Mouse (Mus musculus) lung, adult 2 months (tissue): ENCODE results near the gene Myh10. TPM values are rescaled to one million over a fixed set of nuclear protein-coding genes. Genes with fewer than 3 reads are reported as not detected.
A peak's percentile ranks its signal among the peaks of the same experiment; 100 is the strongest.

ENCODE experiments used
- DNase-seq: peaks from one replicate; pipeline ENCODE4 v3.0.0; 2022
- H3K4me1 ChIP-seq: fragments of 200-500 bp; 2 replicates; pipeline ENCODE4 v1.6.1; 2011; ENCODE audit warnings: low read length; ENCODE audit not compliant: control insufficient read depth, insufficient read depth
- H3K4me3 ChIP-seq: fragments of 200-500 bp; replicated peaks from 2 replicates; pipeline ENCODE3; 2011; ENCODE audit warnings: low read depth, mild to moderate bottlenecking, control low read depth, low read length; ENCODE audit errors: extremely low read depth
- CTCF ChIP-seq: fragments of 200-500 bp; IDR thresholded peaks from 2 replicates; pipeline ENCODE4 v1.5.1; 2011; ENCODE audit warnings: mild to moderate bottlenecking, low read length, control low read depth; ENCODE audit not compliant: insufficient read depth
- POLR2A ChIP-seq: fragments of 200-500 bp; IDR thresholded peaks from 2 replicates; pipeline ENCODE4 v1.6.1; 2011; ENCODE audit warnings: low read depth, mild to moderate bottlenecking, control low read depth, low read length, borderline replicate concordance; ENCODE audit errors: extremely low read depth
- WGBS: fragments of 180-500 bp; shearing (Covaris S2); methylation state at CpG from one replicate; pipeline ENCODE4 v1.1.7; 2018; 5-methylcytosine and 5-hydroxymethylcytosine counted together
- polyA plus RNA-seq: library from polyadenylated mRNA; depleted of rRNA; stranded (reverse); fragments of >200 nt; gene quantifications from 2 replicates; pipeline ENCODE4 v1.2.3, GENCODE M21; 2012

The Myh10 gene
- polyA plus RNA-seq, 1 experiment: 123 TPM

DNA sequence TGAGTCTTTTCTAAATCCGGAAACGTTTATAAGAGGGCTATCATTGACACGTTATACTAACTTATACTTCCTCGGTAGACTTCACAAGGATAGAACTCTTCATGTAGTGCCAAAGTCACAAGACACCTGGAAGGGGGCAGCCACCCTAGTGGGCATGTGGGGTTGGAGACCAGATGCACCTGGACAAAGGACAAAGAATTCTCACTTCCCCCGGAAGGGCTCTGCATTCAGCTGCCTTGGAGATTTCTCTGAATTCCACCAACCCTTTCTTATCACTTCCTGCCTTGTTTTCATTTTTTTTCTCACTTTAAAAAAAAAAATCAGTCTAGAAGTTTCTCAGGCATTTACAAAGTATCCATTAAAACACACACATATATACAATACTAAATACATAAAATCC, 894 bp upstream of the Myh10 start:
- 20% methylated on average over 5 of the region's 5 CpGs for WGBS
- Histone ChIP-seq H3K4me1 (no peaks in the 10 kb centered on the region; the same call in 1 of the 2 replicates), H3K4me3 (no peak overlapping the region)
- TF ChIP-seq POLR2A (no peak), CTCF (no peak)
- DNase-seq: no peak

DNA sequence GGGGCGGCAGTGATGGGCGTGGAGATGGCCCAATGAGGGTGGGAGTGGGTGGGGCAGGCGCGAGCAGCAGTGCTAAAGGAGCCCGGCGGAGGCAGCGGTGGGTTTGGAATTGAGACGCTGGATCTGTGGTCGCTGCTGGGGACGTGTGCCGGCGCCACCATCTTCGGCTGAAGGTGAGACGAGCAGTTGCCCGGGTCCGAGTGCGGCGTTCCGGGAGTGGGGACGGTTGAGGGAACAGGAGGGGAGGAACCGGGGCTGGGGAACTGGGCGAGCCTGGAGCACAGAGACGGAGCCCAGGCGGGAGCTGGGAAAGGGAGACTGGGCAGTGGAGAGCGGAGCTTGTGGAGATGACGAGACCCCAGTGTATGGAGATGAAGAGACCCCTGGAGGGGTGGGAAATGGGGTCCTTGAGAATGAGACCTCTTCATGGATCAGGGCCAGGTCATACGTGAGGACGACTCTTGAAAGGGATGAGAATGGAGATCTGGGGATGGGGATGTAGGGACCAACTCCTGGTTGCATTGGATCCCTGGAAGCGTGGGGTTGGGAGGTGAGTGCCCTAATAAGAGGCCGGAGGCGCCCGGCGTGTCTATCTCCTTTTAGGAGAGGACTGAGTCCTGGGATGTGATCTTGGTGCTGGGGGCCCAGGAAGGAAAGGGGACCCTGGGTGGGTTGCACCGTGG, 792 bp downstream of the Myh10 start:
- WGBS: under 1% methylated on average over 34 of the region's 34 CpGs
- TF ChIP-seq CTCF (no peak), POLR2A (peak; percentile 54; the same call in 1 of the 2 replicates)
- peak overlapping the region; percentile 76 for H3K4me3 ChIP-seq
- no peak for DNase-seq
- no peaks in the 10 kb centered on the region; the same call in 1 of the 2 replicates for H3K4me1 ChIP-seq

DNA sequence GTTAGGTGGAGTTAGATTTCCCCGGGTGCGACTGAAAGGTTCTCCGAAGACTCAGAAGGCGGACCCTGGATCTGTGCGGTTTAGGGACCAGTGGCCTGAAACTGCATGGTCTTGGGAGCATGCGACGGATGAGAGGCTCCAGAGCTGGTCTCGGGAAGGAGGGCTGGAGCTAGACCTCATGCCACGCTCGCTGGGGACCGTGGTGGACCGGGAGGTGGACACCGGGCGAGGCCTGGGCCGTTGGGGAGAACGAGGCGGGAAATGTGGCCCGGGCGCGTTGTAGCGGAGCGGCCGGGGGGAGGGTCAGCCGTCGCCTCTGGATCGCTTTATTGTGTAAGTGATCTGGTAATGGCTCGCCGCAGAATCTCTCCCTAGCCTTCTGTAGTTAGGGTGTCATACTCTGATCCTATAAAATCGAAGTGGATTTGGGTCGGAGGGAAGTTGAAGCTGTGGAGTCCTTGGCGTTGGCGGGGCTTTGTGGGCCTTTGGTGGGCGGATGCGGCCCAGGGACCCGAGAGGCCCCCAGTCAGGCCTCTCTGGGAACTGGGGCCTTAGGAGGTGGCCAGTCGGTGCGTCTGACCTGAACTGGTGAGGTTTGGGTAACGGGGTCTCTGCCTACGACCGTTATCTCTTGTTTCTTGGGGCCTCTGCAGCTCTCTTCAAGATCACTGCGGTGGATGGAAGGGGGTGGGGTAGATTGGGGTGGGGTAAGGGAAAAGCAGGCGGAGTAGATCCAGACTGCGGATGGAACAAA, 1.5 kb downstream of the Myh10 start:
- Histone ChIP-seq H3K4me3 (peak overlapping the region; percentile 76), H3K4me1 (no peaks in the 10 kb centered on the region; the same call in 1 of the 2 replicates)
- 5% methylated on average over 43 of the region's 43 CpGs for WGBS
- no peak for TF ChIP-seq CTCF
- TF ChIP-seq POLR2A: no peak
- peak; percentile 33 for DNase-seq

DNA sequence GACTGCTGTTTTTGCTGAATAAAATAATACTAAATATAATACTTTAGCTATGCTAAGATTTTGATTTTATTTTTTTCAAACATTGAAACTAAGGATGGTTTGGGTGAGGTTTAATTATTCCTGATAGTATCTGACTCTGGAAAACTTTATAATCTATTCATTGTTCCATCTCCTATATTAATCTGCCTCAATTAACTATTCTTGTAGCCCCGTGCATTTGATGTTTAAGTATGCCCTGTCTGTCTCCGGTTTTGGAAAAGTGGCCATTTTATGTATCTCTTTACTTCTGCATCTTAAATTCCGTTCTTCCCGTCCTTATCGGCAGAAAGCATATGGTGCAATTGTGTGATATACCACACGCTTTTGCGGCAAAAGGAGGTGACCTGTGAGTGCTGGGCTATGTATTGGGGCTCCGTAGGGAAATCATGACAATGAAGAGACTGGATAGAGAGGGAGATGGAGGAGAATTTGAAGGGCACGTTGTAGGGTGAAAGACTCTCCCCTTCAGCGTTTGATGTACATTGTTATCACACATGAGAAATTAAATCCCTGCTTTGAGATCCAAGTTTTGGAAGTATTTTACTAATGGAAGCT, 2.2 kb downstream of the Myh10 start:
- H3K4me1 ChIP-seq: no peaks in the 10 kb centered on the region; the same call in 1 of the 2 replicates
- TF ChIP-seq POLR2A (no peak), CTCF (no peak)
- no peak for DNase-seq
- no peak overlapping the region for H3K4me3 ChIP-seq
- 48% methylated on average over 10 of the region's 10 CpGs for WGBS

DNA sequence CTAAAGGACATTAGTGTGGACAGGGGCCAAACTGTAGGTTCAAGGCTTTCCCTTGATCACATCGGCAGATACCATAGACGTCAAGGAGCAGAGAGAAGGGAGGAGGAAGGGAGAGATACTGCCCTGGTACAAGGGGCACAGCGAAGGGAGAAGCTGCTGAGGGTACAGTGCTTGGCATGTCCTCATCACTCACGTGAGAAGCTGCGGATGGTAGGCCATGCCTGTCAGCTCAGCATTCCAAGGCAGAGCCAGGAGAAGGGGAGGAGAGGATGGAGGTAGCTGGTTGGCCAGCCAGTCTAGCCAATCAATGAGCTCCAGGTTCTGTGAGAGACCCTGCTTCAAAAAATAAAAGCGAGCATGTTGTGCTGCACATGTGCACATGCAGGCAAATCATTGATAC, 11.0 kb downstream of the Myh10 start:
- TF ChIP-seq CTCF: no peak
- no peak for TF ChIP-seq POLR2A
- H3K4me1 ChIP-seq: no peaks in the 10 kb centered on the region; the same call in 1 of the 2 replicates
- no peak for DNase-seq
- H3K4me3 ChIP-seq: no peak overlapping the region
- 88% methylated on average over 6 of the region's 6 CpGs for WGBS

DNA sequence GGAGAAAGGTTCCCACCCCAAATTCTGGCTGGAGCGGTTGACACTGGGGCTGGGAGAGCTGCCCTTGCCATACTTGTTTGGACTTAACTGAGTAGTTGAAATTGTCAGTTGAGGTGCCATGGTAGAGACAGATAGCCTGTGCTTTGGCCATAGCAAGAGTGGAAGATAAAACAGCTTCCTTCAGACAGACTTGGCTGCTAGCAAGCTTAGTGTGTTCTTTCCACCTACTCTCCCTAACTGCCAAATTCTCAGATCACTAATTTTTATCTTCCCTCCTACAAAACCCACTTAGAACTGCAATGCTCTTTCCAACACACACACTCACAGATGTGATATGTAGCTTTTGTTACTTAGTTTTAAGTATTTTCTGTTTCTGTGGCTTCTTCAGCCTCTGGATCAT, 12.0 kb downstream of the Myh10 start:
- 74% methylated on average over 1 of the region's 1 CpGs for WGBS
- no peaks in the 10 kb centered on the region; the same call in 1 of the 2 replicates for H3K4me1 ChIP-seq
- no peak for DNase-seq
- no peak for TF ChIP-seq POLR2A
- TF ChIP-seq CTCF: no peak
- H3K4me3 ChIP-seq: no peak overlapping the region

DNA sequence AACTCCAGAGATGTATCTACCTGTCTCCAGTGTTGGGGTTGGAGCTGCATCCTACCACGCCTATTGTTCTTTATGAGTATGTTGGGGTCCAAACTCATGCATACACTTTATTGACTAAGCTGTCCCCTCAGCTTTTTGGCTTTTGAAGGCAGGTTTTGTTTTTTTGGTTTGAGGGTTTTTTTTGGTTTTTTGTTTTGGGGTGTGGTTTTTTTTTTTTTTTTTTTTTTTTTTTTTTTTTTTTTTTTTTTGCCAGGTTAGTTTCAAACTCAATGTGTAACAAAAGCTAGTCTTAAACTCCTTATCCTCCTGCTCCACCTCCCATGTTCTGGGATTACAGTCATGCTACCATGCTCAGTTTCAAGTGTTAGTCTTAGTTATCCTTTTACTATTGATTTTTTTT, 12.9 kb downstream of the Myh10 start:
- Histone ChIP-seq H3K4me3 (no peak overlapping the region), H3K4me1 (no peaks in the 10 kb centered on the region; the same call in 1 of the 2 replicates)
- 100% methylated on average over 1 of the region's 1 CpGs for WGBS
- DNase-seq: no peak
- TF ChIP-seq POLR2A: no peak
- no peak for TF ChIP-seq CTCF

DNA sequence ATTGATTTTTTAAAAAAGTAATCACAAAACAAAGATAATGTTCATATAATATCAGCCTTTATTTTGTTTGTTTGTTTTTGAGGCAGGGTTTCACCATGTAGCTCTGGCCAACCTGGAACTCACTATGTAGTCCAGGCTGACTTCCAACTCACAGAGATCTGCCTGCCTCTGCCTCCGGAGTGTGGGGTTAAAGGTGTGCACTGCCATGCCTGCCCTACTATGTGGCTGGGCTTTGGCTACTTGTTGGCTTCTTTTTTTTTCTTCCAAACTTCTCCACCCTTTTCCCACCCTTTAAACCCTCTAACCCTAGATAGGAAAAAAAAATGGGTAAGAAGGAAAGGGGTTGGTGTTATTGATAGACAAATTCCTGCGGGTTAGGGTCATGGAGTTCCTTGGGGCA, 13.5 kb downstream of the Myh10 start:
- Histone ChIP-seq H3K4me1 (no peaks in the 10 kb centered on the region; the same call in 1 of the 2 replicates), H3K4me3 (no peak overlapping the region)
- TF ChIP-seq POLR2A (no peak), CTCF (no peak)
- no peak for DNase-seq
- 97% methylated on average over 2 of the region's 2 CpGs for WGBS
